Mouse (Mus musculus) hindbrain, embryonic 15.5 days (tissue): ENCODE data around the gene Sde2. TPM values are rescaled to one million over a fixed set of nuclear protein-coding genes. Genes with fewer than 3 reads are reported as not detected.

Experiments used
- ATAC-seq: fragments of 200-750 bp; cut with Nextera tagmentation; 2 replicates; pipeline ENCODE4 v1.8.0; 2017; ENCODE audit warnings: low read depth, moderate number of reproducible peaks, moderate TSS enrichment; ENCODE audit not compliant: low FRiP score
- H3K27ac ChIP-seq: fragments of 300-500 bp; sonication (generic); replicated peaks from 2 replicates; pipeline ENCODE4 v1.5.1; 2015; ENCODE audit warnings: mild to moderate bottlenecking, inconsistent platforms
- H3K27me3 ChIP-seq: fragments of 300-500 bp; sonication (generic); 2 replicates; pipeline ENCODE4 v1.6.1; 2015; ENCODE audit warnings: control low read depth, inconsistent platforms
- H3K36me3 ChIP-seq: fragments of 300-500 bp; sonication (generic); 2 replicates; pipeline ENCODE4 v1.6.1; 2015; ENCODE audit warnings: control low read depth, inconsistent platforms
- H3K4me1 ChIP-seq: fragments of 300-500 bp; sonication (generic); replicated peaks from 2 replicates; pipeline ENCODE4 v1.6.1; 2015; ENCODE audit warnings: control low read depth, inconsistent platforms
- H3K4me2 ChIP-seq: fragments of 300-500 bp; sonication (generic); 2 replicates; pipeline ENCODE4 v1.6.1; 2015; ENCODE audit warnings: moderate library complexity, mild to moderate bottlenecking, inconsistent platforms
- H3K4me3 ChIP-seq: fragments of 300-500 bp; sonication (generic); 2 replicates; pipeline ENCODE4 v1.5.1; 2015; ENCODE audit warnings: mild to moderate bottlenecking, inconsistent platforms
- H3K9ac ChIP-seq: fragments of 300-500 bp; sonication (generic); 2 replicates; pipeline ENCODE4 v1.6.1; 2015; ENCODE audit warnings: inconsistent platforms
- H3K9me3 ChIP-seq: fragments of 300-500 bp; sonication (generic); 2 replicates; pipeline ENCODE4 v1.6.1; 2016; ENCODE audit warnings: control low read depth, inconsistent platforms
- whole genome bisulfite sequencing: fragments of 180-500 bp; shearing (Covaris S2); methylation state at CpG from one replicate; pipeline ENCODE4 v1.1.7; 2015; 5-methylcytosine and 5-hydroxymethylcytosine counted together
- polyA plus RNA-seq: library from polyadenylated mRNA; unstranded; fragments of >200 nt; fragmentation: Nextera tagmentation; extraction: Ambion mirVana; gene quantifications from 2 replicates; pipeline ENCODE4 v1.2.1, GENCODE M21; 2015

Gene Sde2
- polyA plus RNA-seq, 1 experiment from 2014 or later, result 29.3 TPM

- Histone ChIP-seq H3K9ac (no peak overlapping the region), H3K27ac (no peak overlapping the region), H3K4me2 (no peak overlapping the region), H3K4me1 (no peaks in the 10 kb centered on the region), H3K9me3 (no peaks in the 10 kb centered on the region), H3K36me3 (no peaks in the 10 kb centered on the region), H3K27me3 (no peaks in the 10 kb centered on the region), H3K4me3 (no peak overlapping the region)
- WGBS, result 92% methylated on average over 5 of the region's 5 CpGs
- no peak for ATAC-seq
These were observed 13.7 kb upstream of the Sde2 start for GRCm38 (mm10) chr1:180837186-180837585.

- Histone ChIP-seq H3K9ac (no peak overlapping the region), H3K4me2 (no peak overlapping the region), H3K9me3 (no peaks in the 10 kb centered on the region), H3K4me1 (no peaks in the 10 kb centered on the region), H3K4me3 (no peak overlapping the region), H3K27me3 (no peaks in the 10 kb centered on the region), H3K27ac (no peak overlapping the region), H3K36me3 (no peaks in the 10 kb centered on the region)
- 57% methylated on average over 6 of the region's 6 CpGs for WGBS
- no peak for ATAC-seq
These were observed 12.9 kb upstream of the Sde2 start for GRCm38 (mm10) chr1:180838014-180838413.

- 68% methylated on average over 8 of the region's 8 CpGs for WGBS
- no peaks in the 10 kb centered on the region for H3K27me3 ChIP-seq
- ATAC-seq, result no peak
- H3K36me3 ChIP-seq, result no peaks in the 10 kb centered on the region
- H3K4me3 ChIP-seq, result no peak overlapping the region
- H3K27ac ChIP-seq, result no peak overlapping the region
- H3K9ac ChIP-seq, result no peak overlapping the region
- no peaks in the 10 kb centered on the region for H3K9me3 ChIP-seq
- no peak overlapping the region for H3K4me2 ChIP-seq
- H3K4me1 ChIP-seq, result no peaks in the 10 kb centered on the region
These were observed 11.6 kb upstream of the Sde2 start for GRCm38 (mm10) chr1:180839201-180839910.

GRCm38 (mm10) chr1:180841561-180842300 is 9.2 kb upstream of the Sde2 start:
- WGBS, result 87% methylated on average over 8 of the region's 8 CpGs
- Histone ChIP-seq H3K9ac (no peak overlapping the region), H3K9me3 (no peaks in the 10 kb centered on the region), H3K36me3 (no peaks in the 10 kb centered on the region), H3K27ac (no peak overlapping the region), H3K4me2 (no peak overlapping the region), H3K4me1 (no peaks in the 10 kb centered on the region), H3K4me3 (no peak overlapping the region), H3K27me3 (no peaks in the 10 kb centered on the region)
- no peak for ATAC-seq

- H3K27me3 ChIP-seq, result no peaks in the 10 kb centered on the region
- H3K36me3 ChIP-seq, result no peaks in the 10 kb centered on the region
- H3K9ac ChIP-seq, result peak overlapping the region; percentile 43
- peak; percentile 73 for ATAC-seq
- no peaks in the 10 kb centered on the region for H3K9me3 ChIP-seq
- under 1% methylated on average over 9 of the region's 9 CpGs for WGBS
- peak overlapping the region; percentile 99 for H3K27ac ChIP-seq
- peak overlapping the region; percentile 28 for H3K4me3 ChIP-seq
- H3K4me2 ChIP-seq, result peak overlapping the region; percentile 62
- H3K4me1 ChIP-seq, result peaks cover 45% of the 10 kb centered on the region
These were observed 2.8 kb upstream of the Sde2 start for GRCm38 (mm10) chr1:180848114-180848510.

- H3K4me3 ChIP-seq, result peak overlapping the region; percentile 28
- peak overlapping the region; percentile 62 for H3K4me2 ChIP-seq
- ATAC-seq, result peak; percentile 47
- H3K4me1 ChIP-seq, result peaks cover 45% of the 10 kb centered on the region
- H3K9ac ChIP-seq, result peak overlapping the region; percentile 43
- no peaks in the 10 kb centered on the region for H3K36me3 ChIP-seq
- WGBS, result 3% methylated on average over 11 of the region's 11 CpGs
- H3K9me3 ChIP-seq, result no peaks in the 10 kb centered on the region
- H3K27ac ChIP-seq, result peak overlapping the region; percentile 99
- no peaks in the 10 kb centered on the region for H3K27me3 ChIP-seq
These were observed 2.3 kb upstream of the Sde2 start for GRCm38 (mm10) chr1:180848511-180849241.

- Histone ChIP-seq H3K9ac (peak overlapping the region; percentile 65), H3K27ac (peak overlapping the region; percentile 99), H3K27me3 (no peaks in the 10 kb centered on the region), H3K4me2 (peak overlapping the region; percentile 79), H3K9me3 (no peaks in the 10 kb centered on the region), H3K4me1 (peaks cover 45% of the 10 kb centered on the region), H3K36me3 (no peaks in the 10 kb centered on the region), H3K4me3 (peak overlapping the region; percentile 75)
- WGBS, result 23% methylated on average over 11 of the region's 11 CpGs
- ATAC-seq, result no peak; the same call in 1 of the 2 replicates
These were observed 1.1 kb upstream of the Sde2 start for GRCm38 (mm10) chr1:180849701-180850301.

GRCm38 (mm10) chr1:180858763-180859162 is 7.8 kb downstream of the Sde2 start:
- no peaks in the 10 kb centered on the region for H3K9me3 ChIP-seq
- no peak for ATAC-seq
- H3K27me3 ChIP-seq, result no peaks in the 10 kb centered on the region
- H3K4me1 ChIP-seq, result no peaks in the 10 kb centered on the region
- H3K9ac ChIP-seq, result no peak overlapping the region
- no peak overlapping the region for H3K4me3 ChIP-seq
- H3K4me2 ChIP-seq, result no peak overlapping the region
- peaks cover 72% of the 10 kb centered on the region for H3K36me3 ChIP-seq
- H3K27ac ChIP-seq, result no peak overlapping the region

- H3K27me3 ChIP-seq, result no peaks in the 10 kb centered on the region
- 88% methylated on average over 6 of the region's 6 CpGs for WGBS
- no peak overlapping the region for H3K4me3 ChIP-seq
- H3K27ac ChIP-seq, result no peak overlapping the region
- no peaks in the 10 kb centered on the region for H3K4me1 ChIP-seq
- no peak overlapping the region for H3K4me2 ChIP-seq
- H3K36me3 ChIP-seq, result peaks cover 81% of the 10 kb centered on the region
- H3K9me3 ChIP-seq, result no peaks in the 10 kb centered on the region
- no peak overlapping the region for H3K9ac ChIP-seq
- ATAC-seq, result no peak
These were observed 9.1 kb downstream of the Sde2 start for GRCm38 (mm10) chr1:180860030-180860429.

- no peak overlapping the region for H3K4me3 ChIP-seq
- no peak overlapping the region for H3K27ac ChIP-seq
- no peak for ATAC-seq
- H3K36me3 ChIP-seq, result peaks cover 76% of the 10 kb centered on the region
- no peak overlapping the region for H3K4me2 ChIP-seq
- H3K9me3 ChIP-seq, result no peaks in the 10 kb centered on the region
- H3K9ac ChIP-seq, result no peak overlapping the region
- no peaks in the 10 kb centered on the region for H3K27me3 ChIP-seq
- WGBS, result 17% methylated on average over 1 of the region's 1 CpGs
- H3K4me1 ChIP-seq, result no peaks in the 10 kb centered on the region
These were observed 12.7 kb downstream of the Sde2 start for GRCm38 (mm10) chr1:180863606-180864005.

GRCm38 (mm10) chr1:180866001-180866400 is 15.1 kb downstream of the Sde2 start:
- H3K36me3 ChIP-seq, result peaks cover 57% of the 10 kb centered on the region
- H3K27ac ChIP-seq, result no peak overlapping the region
- H3K9me3 ChIP-seq, result no peaks in the 10 kb centered on the region
- H3K27me3 ChIP-seq, result no peaks in the 10 kb centered on the region
- H3K4me3 ChIP-seq, result no peak overlapping the region
- no peaks in the 10 kb centered on the region for H3K4me1 ChIP-seq
- H3K4me2 ChIP-seq, result no peak overlapping the region
- 90% methylated on average over 7 of the region's 7 CpGs for WGBS
- no peak for ATAC-seq
- no peak overlapping the region for H3K9ac ChIP-seq
